Mouse (Mus musculus): ENCODE results near the gene Gm20388. TPM values are rescaled to one million over a fixed set of nuclear protein-coding genes. Genes with fewer than 3 reads are reported as not detected.

Gm20388 gene
- total and polyA plus RNA-seq, 3 experiments: 0.02 to 0.05 TPM; not detected in 1

GRCm38 (mm10) chr8:123064809-123065213 lies 3154.2 kb downstream of the Gm20388 start:
- H3K27me3 ChIP-seq (ENCODE audit: insufficient read depth, low read length): no peaks in the 10 kb centered on the region
- peak overlapping the region; percentile 85 for H3K4me3 ChIP-seq (ENCODE audit: low read depth, low read length)
- DNase-seq (ENCODE audit: low spot score) (peak; percentile 9), ATAC-seq (ENCODE audit: extremely low read depth, insufficient number of reproducible peaks, low FRiP score, poor library complexity, severe bottlenecking) (0 out of 2 replicates have a peak, but pooled peaks have one; percentile 17)
- TF ChIP-seq CTCF (IDR thresholded peaks at IDR 0.05; ENCODE audit: low read depth, low read length) (no peak), GATA2 (IDR thresholded peaks at IDR 0.05; ENCODE audit: borderline replicate concordance, low read depth, low read length) (no peak), POLR2AphosphoS5 (IDR thresholded peaks at IDR 0.05; ENCODE audit: insufficient replicate concordance, low read depth, low read length) (no peak), GATA1 (IDR thresholded peaks at IDR 0.05; ENCODE audit: borderline replicate concordance, low read length) (no peak), TAL1 (conservative IDR thresholded peaks at IDR 0.05; ENCODE audit: low read depth, low read length) (no peak)
- H3K4me1 ChIP-seq (ENCODE audit: insufficient read depth, low read depth, low read length): peaks cover 35% of the 10 kb centered on the region
- peaks cover 60% of the 10 kb centered on the region for H3K36me3 ChIP-seq (replicated peaks)
- no peaks in the 10 kb centered on the region for H3K9me3 ChIP-seq (replicated peaks)

DNA sequence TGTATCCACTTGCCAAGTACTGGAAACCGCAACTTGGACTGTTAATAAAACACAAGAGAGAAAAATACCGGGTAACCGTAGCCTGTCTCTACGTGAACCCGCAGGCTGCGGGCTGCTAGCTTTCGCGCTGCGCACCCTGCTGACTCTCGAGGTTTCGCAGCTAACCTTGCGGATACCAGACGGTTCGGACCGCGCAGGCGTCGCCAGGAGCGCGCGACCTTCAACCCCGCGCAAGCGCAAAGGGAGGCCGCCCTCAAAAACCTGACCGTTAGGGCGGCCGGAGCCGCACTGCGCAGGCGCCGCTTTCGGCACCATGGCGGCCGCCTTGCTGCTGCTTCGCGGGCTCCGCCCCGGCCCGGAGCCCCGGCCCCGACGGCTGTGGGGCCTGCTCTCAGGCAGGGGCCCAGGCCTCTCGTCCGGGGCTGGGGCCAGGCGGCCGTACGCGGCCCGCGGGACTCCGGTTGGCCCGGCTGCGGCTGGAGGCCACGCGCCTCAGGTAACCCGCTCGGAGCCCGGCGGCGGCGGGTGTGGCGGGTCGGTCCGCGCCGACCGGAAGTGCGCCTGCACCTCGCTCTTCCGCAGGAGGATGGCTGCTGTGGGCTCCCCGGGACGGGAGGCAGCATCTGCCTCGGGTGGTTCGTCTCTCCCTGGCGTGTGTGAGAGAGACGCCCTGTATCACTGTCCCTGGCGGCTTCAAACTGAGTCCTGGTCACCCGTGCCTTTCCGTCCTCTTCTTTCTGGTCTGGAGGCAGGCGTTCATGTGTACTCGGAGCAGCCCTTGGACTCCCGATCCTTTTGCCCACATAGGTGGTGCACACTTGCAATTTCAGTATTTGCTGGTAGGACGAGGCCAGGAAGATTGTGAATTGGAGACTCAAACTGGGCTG lies 3154.8 kb downstream of the Gm20388 start:
- TF ChIP-seq POLR2AphosphoS5 (IDR thresholded peaks at IDR 0.05; ENCODE audit: insufficient replicate concordance, low read depth, low read length) (no peak), CTCF (IDR thresholded peaks at IDR 0.05; ENCODE audit: low read depth, low read length) (no peak), GATA2 (IDR thresholded peaks at IDR 0.05; ENCODE audit: borderline replicate concordance, low read depth, low read length) (no peak)
- H3K36me3 ChIP-seq (replicated peaks): peaks cover 58% of the 10 kb centered on the region
- no peaks in the 10 kb centered on the region for H3K9me3 ChIP-seq (replicated peaks)
- peaks cover 35% of the 10 kb centered on the region for H3K4me1 ChIP-seq (ENCODE audit: insufficient read depth, low read depth, low read length)
- DNase-seq (ENCODE audit: low spot score): peak; percentile 90
- peak overlapping the region; percentile 85 for H3K4me3 ChIP-seq (ENCODE audit: low read depth, low read length)
- no peaks in the 10 kb centered on the region for H3K27me3 ChIP-seq (ENCODE audit: insufficient read depth, low read length)
- ATAC-seq (ENCODE audit: extremely low read depth, insufficient number of reproducible peaks, low FRiP score, poor library complexity, severe bottlenecking): peak; percentile 77

GRCm38 (mm10) chr8:123066101-123066683 lies 3155.6 kb downstream of the Gm20388 start:
- ATAC-seq (ENCODE audit: extremely low read depth, insufficient number of reproducible peaks, low FRiP score, poor library complexity, severe bottlenecking): peak; percentile 29; the same call in 1 of the 2 replicates
- TF ChIP-seq GATA1 (IDR thresholded peaks at IDR 0.05; ENCODE audit: borderline replicate concordance, low read length) (no peak), POLR2AphosphoS5 (IDR thresholded peaks at IDR 0.05; ENCODE audit: insufficient replicate concordance, low read depth, low read length) (no peak), CTCF (IDR thresholded peaks at IDR 0.05; ENCODE audit: low read depth, low read length) (no peak), TAL1 (conservative IDR thresholded peaks at IDR 0.05; ENCODE audit: low read depth, low read length) (no peak), GATA2 (IDR thresholded peaks at IDR 0.05; ENCODE audit: borderline replicate concordance, low read depth, low read length) (no peak)

GRCm38 (mm10) chr8:123071176-123071575 lies 3160.5 kb downstream of the Gm20388 start:
- Histone ChIP-seq H3K4me1 (ENCODE audit: insufficient read depth, low read depth, low read length) (peaks cover 12% of the 10 kb centered on the region), H3K36me3 (replicated peaks) (peaks cover 90% of the 10 kb centered on the region), H3K27me3 (ENCODE audit: insufficient read depth, low read length) (no peaks in the 10 kb centered on the region), H3K4me3 (ENCODE audit: low read depth, low read length) (no peak overlapping the region), H3K9me3 (replicated peaks) (no peaks in the 10 kb centered on the region)
- DNase-seq (ENCODE audit: low spot score) (no peak), ATAC-seq (ENCODE audit: extremely low read depth, insufficient number of reproducible peaks, low FRiP score, poor library complexity, severe bottlenecking) (no peak)
- no peak for TF ChIP-seq CTCF (IDR thresholded peaks at IDR 0.05; ENCODE audit: low read depth, low read length)
- no peak for TF ChIP-seq GATA2 (IDR thresholded peaks at IDR 0.05; ENCODE audit: borderline replicate concordance, low read depth, low read length)
- TF ChIP-seq POLR2AphosphoS5 (IDR thresholded peaks at IDR 0.05; ENCODE audit: insufficient replicate concordance, low read depth, low read length): no peak
- no peak for TF ChIP-seq TAL1 (conservative IDR thresholded peaks at IDR 0.05; ENCODE audit: low read depth, low read length)
- TF ChIP-seq GATA1 (IDR thresholded peaks at IDR 0.05; ENCODE audit: borderline replicate concordance, low read length): no peak

More at GRCm38 (mm10) chr8:123066101-123066683, 3155.6 kb downstream of the Gm20388 start:
- no peaks in the 10 kb centered on the region for H3K27me3 ChIP-seq (ENCODE audit: insufficient read depth, low read length)
- H3K4me1 ChIP-seq (ENCODE audit: insufficient read depth, low read depth, low read length): peaks cover 35% of the 10 kb centered on the region
- peak; percentile 35 for DNase-seq (ENCODE audit: low spot score)
- H3K9me3 ChIP-seq (replicated peaks): no peaks in the 10 kb centered on the region
- peak overlapping the region; percentile 85 for H3K4me3 ChIP-seq (ENCODE audit: low read depth, low read length)
- peaks cover 62% of the 10 kb centered on the region for H3K36me3 ChIP-seq (replicated peaks)

DNA sequence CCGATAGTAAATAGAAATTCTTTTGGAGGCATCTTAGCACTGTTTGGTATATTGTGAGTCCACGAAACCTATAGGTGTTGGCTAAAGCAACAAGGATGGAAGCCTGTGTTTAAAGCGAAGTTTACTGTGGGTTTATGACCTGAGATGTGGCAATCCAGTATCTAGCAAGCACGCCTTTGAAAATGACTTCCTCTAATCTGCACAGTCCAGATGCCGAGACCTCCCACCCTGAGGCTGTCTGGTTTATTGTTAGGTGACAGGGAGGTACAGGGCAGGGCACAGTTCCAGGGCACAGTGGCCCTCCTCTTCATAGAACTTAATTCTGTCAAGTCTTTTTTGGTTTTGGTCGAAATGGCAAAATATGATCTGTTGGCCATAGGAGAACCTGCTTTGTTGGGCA lies 3166.6 kb downstream of the Gm20388 start:
- Histone ChIP-seq H3K9me3 (replicated peaks) (no peaks in the 10 kb centered on the region), H3K4me1 (ENCODE audit: insufficient read depth, low read depth, low read length) (peaks cover 8% of the 10 kb centered on the region; the same call in 1 of the 2 replicates), H3K27me3 (ENCODE audit: insufficient read depth, low read length) (no peaks in the 10 kb centered on the region), H3K4me3 (ENCODE audit: low read depth, low read length) (no peak overlapping the region), H3K36me3 (replicated peaks) (peaks cover 96% of the 10 kb centered on the region)
- DNase-seq (ENCODE audit: low spot score) (no peak), ATAC-seq (ENCODE audit: extremely low read depth, insufficient number of reproducible peaks, low FRiP score, poor library complexity, severe bottlenecking) (no peak)
- TF ChIP-seq GATA1 (IDR thresholded peaks at IDR 0.05; ENCODE audit: borderline replicate concordance, low read length): no peak
- no peak for TF ChIP-seq CTCF (IDR thresholded peaks at IDR 0.05; ENCODE audit: low read depth, low read length)
- no peak for TF ChIP-seq GATA2 (IDR thresholded peaks at IDR 0.05; ENCODE audit: borderline replicate concordance, low read depth, low read length)
- no peak for TF ChIP-seq POLR2AphosphoS5 (IDR thresholded peaks at IDR 0.05; ENCODE audit: insufficient replicate concordance, low read depth, low read length)
- no peak for TF ChIP-seq TAL1 (conservative IDR thresholded peaks at IDR 0.05; ENCODE audit: low read depth, low read length)

GRCm38 (mm10) chr8:123082993-123083392 lies 3172.4 kb downstream of the Gm20388 start:
- TF ChIP-seq POLR2AphosphoS5 (IDR thresholded peaks at IDR 0.05; ENCODE audit: insufficient replicate concordance, low read depth, low read length) (no peak), CTCF (IDR thresholded peaks at IDR 0.05; ENCODE audit: low read depth, low read length) (no peak), TAL1 (conservative IDR thresholded peaks at IDR 0.05; ENCODE audit: low read depth, low read length) (no peak), GATA2 (IDR thresholded peaks at IDR 0.05; ENCODE audit: borderline replicate concordance, low read depth, low read length) (no peak)
- Histone ChIP-seq H3K27me3 (ENCODE audit: insufficient read depth, low read length) (no peaks in the 10 kb centered on the region), H3K9me3 (replicated peaks) (no peaks in the 10 kb centered on the region), H3K4me1 (ENCODE audit: insufficient read depth, low read depth, low read length) (no peaks in the 10 kb centered on the region), H3K36me3 (replicated peaks) (peaks cover 94% of the 10 kb centered on the region), H3K4me3 (ENCODE audit: low read depth, low read length) (no peak overlapping the region)
- no peak for DNase-seq (ENCODE audit: low spot score)
- ATAC-seq (ENCODE audit: extremely low read depth, insufficient number of reproducible peaks, low FRiP score, poor library complexity, severe bottlenecking): no peak

Measured in G1E (cell line).